Mouse (Mus musculus): ENCODE measurements around the gene Cyp1a1.

Cyp1a1 gene

DNA sequence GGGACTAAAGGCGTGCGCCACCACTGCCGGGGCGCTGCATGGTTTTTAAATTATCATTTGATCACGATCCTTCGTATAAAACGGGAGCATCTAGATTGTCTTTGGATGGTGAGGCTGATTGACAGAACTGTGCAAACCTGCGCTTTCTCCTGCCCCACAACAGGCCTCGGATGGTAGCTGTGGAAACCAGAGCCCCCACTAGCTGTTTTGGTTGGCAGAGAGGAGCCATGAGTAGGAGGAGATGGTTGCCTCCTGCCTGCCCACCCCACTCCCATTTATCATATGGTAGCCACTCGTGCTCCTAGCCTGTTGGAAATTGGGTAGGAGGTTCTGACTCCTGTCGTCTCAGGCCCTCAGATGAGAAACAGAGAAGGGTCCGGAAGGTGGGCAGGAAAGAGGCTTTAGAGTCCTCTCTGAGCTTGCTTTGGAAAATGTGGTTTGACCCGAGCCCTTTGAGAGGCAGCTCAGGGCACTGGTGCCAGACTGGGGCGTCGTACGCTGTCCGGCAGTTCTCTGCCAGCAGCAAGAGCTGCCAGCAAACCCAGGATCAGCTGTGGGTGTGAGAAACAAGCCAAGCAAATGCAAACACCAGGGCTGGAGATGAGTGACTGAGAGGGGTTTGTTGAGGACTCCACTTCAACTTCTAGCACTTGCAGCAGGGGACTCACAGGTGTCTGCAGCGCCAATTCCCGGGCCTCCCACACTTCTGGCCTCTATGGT, 30.9 kb upstream of the Cyp1a1 start:
- DNase-seq (ENCODE audit: low read depth) = peak; percentile 36

DNA sequence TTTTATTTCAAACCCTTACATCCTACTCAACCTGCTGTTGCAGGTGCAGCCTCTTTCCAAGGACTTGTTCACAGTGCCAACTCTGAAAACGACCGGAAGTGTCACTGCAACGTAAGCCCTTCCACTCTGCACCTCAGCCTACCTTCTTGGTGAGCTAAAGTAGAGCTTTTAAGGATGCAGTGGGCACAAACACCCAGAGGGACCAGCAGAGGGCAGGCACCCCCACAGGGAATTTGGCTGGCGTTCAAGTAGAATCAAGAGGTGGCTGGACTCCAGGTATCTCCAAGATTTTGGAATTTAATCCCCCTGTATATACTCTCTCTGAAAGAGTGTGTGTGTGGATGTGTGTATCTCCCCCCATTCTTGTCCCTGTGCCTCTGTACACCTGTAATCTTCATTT, 29.9 kb upstream of the Cyp1a1 start:
- DNase-seq (ENCODE audit: low read depth) = no peak

DNA sequence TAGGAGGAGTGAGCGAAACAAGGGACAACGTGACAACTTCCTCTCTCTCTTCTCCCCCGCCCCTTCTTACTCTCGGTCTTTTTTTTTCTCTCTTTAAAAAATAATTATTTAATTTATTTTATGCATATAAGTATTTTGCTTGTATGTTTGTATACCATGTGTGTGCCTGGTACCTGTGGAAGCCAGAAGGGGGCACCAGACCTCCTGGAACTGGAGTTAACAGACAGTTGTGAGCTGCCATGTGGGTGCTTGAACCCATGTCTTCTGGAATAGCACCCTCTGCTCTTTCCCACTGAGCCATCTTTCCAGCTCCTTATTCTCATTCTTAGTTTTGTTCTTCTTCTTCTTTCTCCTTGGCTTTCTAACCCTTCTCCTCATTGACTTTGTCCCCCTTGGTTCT, 28.8 kb upstream of the Cyp1a1 start:
- no peak for DNase-seq (ENCODE audit: low read depth)

DNA sequence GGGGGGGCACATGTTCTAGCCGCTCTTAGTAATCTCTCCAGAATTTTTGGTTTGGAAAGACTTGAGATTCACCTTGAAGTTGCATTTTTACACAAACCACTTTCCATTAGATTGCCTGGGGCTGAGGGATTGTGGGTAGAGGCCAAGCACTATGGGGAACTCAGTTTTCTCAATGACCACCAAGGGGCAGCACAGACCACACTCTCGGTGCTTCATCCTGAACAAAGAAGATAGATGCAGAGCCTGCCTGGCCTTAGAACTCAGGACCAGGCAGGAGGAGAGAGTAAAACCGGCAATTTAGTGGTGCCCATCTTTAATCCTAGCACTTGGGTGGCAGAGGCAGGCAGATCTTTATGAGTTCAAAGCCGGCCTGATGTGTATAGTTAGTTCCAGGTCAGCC, 28.0 kb upstream of the Cyp1a1 start:
- DNase-seq (ENCODE audit: low read depth) = peak; percentile 90

DNA sequence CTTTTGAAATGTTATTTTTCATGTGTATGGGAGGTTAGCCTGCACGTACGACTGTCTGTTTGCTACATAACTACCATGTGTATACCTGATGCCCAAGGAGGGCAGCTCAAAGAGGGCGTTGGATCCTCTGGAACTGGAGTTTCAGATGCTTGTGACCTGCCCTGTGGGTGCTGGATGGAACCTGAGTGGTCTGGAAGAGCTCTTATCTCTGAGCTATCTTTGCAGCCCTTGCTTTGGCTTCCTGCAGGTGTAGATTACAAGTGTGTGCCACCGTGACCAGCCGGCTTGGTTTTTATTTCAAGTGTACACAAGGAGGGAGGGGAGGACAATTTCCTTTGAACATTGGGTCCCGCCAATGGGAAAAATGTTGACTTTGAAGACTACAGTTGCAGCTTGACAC, 27.2 kb upstream of the Cyp1a1 start:
- DNase-seq (ENCODE audit: low read depth) = no peak

DNA sequence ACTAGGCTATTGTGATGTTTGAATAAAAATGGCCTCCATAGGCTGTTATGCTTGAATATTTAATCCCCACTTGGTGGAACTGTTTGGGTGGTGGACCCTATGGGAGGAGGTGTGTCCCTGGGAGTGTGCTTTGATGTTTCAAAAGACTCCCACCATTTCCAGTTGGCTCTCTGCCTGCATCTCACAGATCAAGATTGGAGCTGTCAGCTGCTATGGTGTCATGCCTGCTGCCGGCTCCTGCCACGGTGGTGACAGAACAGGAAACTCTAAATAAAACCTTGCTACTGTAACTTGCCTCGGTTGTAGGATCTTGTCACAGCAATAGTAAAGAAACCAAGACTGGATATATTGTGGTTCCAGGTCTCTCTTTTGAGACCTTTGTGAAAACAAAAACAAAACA, 26.2 kb upstream of the Cyp1a1 start:
- DNase-seq (ENCODE audit: low read depth) = no peak

DNA sequence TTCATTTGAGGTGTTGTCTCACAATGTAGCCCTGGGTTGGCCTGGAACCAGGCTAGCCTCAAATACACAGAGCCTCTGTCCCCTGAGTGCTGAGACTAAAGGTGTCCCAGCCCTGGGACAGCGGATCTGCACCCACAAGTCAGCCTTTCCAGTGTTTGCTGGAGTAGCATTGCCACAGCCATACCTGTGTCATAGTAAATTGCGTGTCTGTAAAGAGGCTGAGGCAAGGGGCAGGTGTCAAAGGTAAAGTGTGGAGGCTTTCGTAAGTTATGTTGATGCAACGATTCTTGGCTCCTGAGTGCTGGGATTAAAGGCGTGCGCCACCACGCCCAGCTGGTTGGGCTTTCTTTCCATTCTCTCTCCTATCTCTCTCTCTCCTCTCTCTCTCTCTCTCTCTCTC, 23.1 kb upstream of the Cyp1a1 start:
- no peak for DNase-seq (ENCODE audit: low read depth)

DNA sequence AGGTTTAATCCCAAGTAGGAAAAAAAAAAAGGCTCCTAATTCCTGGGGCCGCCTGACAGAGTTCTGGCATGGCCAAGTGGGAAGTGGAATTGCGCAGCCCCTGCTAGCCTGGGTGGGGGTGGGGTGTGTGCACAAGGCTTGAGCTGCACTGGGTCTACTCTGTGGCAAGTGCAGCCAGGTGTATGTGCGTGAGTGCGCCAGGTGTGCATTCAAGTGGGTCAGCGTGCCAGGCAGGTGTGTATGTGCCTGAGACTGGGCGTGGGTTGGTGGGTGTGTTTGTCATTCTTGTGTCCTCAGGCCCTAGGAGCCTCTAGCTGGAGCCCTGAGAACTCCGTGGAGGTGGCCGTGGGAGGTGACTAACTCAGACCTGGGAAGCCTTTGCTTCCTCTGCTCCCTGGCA, 21.2 kb upstream of the Cyp1a1 start:
- DNase-seq (ENCODE audit: low read depth) = no peak

DNA sequence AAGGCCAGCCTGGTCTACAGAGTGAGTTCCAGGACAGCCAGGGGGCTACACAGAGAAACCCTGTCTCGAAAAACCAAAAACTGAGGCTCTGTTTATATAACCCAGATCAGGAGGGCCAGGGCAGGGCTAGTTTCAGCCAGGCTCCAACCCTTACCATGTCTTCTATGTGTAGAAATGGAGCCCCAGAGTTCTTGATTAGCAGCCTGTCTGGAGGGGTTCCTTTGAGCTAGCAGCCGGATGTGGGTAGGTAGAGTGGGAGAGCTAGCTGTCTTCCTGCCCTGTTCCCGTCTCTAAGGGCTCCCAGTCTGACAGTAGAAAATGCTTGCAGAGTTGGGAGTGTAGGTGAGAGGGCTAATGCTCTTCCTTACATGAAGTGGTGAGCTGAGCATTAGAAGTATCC, 20.6 kb upstream of the Cyp1a1 start:
- DNase-seq (ENCODE audit: low read depth) = no peak

DNA sequence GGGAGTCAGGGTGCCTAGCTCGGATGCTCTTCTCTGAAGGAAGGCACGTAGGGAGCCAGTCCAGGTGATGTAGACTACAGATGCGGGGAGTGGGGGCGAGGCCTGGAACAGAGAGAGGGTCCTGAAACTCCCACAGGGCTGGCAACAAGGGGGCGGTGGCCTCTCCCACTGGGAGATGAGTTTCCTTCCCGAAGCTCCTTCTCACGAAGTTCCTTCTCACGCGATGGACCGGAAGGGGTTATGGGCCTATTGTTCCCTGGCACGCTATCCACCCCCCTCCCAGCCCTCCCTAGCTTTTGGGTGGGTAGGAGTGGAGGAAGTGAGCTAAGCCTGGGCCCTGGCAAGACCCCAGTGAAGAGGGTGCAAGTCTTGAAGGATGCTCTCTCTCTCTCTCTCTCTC, 19.9 kb upstream of the Cyp1a1 start:
- no peak for DNase-seq (ENCODE audit: low read depth)

DNA sequence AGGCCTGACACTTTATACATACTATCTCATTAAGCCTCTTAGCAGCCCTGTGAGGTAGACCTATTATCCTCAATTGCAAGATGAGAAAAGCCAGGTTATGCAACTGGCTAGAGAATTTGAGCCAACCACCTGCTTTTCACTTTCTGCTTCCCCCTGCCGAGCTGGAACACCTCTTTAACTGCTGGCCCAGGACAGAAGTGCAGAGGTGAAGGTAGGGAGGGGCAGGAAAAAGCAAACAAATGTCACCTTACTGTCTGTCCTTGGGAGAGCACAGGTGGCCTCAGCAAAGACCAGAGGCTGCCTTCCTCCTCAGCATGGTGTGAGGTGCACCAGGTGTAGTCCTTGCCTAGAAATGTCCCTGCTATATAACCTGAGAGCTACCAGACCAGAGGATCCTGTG, 19.5 kb upstream of the Cyp1a1 start:
- no peak for DNase-seq (ENCODE audit: low read depth)

DNA sequence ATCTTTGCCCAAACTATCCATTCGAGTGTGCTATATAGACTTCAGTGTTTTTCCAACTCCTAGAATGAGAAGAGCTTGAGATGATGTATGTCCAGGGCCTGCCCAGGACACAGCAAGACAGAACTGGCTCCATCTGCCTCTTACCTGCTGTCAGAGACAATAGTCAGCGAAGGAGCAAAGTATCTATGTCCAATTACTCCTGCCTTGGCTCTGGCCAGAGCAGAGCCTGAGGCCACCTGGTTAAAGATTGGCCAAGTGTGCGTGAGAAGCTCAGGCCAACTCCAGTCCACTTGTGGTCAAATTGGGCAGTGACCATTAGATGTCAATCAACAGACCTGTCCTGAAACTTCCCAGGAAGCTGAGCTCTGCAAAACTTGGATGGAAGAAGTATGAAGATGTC, 18.2 kb upstream of the Cyp1a1 start:
- no peak for DNase-seq (ENCODE audit: low read depth)

DNA sequence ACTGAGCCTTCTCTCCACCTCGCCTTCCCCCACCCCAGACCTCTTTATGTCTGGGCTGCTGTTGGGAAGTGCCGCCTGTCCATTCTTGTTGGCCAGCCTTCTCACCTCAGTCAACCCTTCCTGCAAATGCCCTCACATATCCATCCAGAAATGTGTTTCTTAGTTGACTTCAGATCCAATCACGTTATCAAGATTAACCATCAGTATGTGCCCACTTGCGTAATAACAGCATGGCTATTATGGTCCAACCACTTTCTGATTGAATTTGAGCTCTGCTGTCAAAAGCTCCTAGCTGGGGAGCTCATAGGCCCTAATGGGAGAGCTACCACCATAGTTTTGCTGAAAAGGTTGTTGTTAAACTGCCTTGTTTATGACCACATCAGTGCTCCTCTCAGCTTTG, 16.7 kb upstream of the Cyp1a1 start:
- DNase-seq (ENCODE audit: low read depth) = no peak

DNA sequence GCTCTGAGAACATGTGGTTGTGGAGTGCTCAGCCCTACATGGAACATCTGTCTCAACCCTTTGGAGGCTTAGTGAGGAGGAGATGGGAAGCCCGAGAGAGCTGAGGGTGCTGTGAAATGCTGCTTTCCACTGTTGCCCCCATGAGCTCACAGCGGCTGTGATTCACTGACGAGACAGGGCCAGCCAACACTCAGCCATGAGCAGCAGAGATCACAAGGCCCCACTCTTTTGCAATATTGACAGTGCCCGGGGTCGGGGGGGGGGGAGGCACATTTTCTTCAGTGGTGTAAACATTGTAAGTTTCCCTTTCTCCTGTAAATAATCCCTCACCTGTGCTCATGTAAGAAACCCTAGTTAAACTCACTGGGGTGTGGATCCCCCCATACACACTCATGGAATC, 16.2 kb upstream of the Cyp1a1 start:
- peak; percentile 9 for DNase-seq (ENCODE audit: low read depth)

DNA sequence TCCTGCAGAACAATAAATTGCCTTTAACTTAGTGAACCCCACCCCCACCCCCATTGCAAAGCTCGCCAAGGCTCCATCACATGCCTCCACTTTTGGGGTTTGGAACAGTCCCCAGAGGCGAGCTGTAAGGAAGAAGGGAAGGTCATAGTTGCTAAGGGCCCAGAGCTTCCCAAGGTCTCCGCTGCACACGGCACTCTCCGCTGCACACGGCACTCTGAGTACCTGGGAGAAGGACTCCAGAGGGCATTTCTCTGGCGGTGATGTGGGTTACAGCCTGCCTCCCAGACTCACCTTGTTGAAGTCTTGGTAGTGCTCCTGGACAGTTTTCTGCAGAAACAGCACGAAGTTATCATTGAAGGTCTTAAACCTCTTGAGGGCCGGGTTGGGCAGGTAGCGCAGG, 6.3 kb upstream of the Cyp1a1 start:
- DNase-seq (ENCODE audit: low read depth) = no peak

DNA sequence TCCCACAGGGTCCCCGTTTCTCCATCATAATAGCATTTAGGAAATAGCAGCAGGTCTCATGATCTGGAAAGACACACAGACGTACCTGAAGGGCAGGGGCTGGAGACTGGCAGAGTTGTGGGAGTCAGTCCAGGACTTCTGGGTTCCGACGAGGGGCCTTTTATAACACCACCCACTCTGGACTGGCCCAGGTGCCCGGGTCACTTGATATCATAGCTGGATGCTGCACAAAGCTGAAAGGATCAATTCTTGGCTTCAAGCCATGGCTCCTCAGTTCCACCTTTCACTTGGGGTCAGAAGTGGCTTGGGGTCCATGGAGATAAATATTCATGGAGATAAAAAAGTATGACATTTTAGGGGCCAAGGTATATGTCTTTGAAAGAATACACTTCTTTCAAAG, 4.2 kb upstream of the Cyp1a1 start, which contains the start of gene Cyp1a2:
Gene Cyp1a2, minus strand, starts transcription at position 184 of the 400 bp plus-strand sequence.
- no peak for DNase-seq (ENCODE audit: low read depth)

DNA sequence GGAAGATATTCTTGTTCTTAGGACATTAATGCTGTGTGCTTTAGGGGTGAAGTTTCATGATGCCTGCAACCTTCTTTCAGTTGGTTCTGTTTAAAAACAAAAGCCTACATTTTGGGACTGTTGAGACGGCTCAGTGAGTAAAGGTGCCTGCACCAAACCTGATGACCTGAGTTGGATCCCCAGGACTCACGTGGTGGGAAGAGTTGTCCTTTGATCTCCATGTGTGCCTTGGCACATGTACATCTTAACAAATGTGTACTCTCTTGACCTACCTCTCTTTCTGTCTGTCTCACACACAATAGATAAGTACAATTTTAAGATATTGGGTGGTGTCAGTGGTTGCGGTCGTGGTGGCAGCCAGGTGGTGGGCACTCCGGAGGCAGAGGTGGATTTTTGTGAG, 1.7 kb upstream of the Cyp1a1 start:
- DNase-seq (ENCODE audit: low read depth) = no peak

DNA sequence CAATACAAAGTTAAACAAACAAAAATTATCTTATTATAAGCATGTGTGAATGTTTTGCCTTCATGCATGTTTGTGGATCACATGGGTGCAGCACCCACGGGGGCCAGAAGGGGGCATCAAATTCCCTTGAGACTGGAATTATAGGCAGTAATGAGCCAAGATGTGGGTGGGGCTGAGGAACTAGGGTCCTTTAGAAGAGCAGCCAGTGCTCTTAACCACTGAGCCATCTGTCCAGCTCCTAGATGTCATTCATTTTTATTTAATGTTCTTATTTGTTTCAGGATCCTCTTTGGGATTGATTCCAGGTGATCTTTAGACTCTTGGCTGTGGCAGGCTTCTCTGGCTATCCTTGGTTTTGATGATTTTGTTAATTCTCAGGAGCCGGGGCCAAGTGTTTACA, 430 bp downstream of the Cyp1a1 start:
- DNase-seq (ENCODE audit: low read depth) = peak; percentile 17

DNA sequence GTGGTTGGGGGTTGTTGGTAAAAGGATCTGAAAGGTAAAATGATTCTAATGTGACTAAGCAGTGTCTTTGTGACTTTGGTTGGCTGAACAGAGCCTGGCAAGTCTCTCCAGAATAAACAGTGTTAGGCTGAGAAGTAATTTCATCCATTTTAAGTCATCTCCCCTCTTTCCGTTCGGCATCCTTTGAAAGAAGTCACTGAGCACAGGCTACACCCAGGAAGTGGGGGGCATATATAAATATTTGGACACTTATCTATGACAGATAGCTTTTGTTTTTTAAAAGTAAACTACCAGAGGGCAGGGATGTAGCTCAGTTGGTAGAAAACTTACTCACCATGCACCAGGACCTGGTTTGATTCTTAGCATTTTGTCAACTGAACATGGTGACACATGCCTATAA, 878 bp downstream of the Cyp1a1 start:
- DNase-seq (ENCODE audit: low read depth) = no peak

DNA sequence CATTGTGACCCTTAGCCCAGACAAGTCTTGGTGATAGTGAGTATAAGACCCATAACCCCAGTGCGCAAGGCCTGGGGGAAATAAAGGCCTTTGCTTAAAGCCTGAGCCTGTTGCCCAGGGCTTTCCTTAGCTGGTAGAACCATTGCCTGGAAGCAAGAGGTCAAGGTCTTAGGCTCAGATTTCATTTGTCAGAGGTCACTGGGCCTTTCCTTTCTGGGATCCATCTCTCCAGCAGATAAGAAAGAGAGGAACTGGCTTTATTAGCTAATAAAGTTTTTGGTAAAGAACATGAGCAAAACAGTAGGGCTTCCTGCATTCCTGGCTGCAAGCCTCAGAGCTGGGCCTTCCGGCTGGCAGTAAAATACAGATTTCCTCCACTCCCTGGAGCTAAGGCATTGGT, 6.4 kb downstream of the Cyp1a1 start:
- no peak for DNase-seq (ENCODE audit: low read depth)

DNA sequence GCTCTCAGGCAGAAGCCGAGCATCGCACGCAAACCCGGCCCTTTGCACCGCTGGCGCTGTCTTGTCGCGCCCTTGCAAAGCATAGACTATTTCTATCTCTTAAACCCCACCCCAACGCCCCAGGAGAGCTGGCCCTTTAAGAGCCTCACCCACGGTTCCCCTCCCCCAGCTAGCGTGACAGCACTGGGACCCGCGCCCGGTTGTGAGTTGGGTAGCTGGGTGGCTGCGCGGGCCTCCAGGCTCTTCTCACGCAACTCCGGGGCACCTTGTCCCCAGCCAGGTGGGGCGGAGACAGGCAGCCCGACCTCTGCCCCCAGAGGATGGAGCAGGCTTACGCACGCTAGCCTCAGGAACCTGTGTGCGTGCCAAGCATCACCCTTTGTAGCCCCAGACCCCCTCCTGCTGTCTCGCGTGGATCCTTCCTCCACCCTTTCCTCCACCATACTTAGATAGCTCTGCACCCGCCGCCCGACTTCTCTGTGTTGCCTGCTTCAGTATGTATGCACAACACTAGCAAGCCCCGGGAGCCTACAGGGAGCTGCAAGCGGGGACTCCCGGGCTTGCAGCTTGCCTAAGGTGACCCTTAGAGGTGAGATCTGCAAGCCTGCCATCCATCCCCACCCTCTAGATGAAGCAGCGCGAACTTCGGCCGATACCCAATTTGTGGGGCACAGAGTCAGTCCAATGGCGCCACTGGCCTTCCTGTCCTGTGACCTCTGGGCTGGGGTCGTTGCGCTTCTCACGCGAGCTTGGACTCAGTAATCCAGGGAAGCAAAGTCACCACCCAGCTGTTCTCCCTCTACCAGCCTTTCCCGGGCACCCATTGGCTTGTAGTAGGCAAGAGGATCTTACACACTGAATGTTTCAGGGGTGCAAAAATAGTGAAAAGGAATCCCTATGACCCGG, 8.9 kb downstream of the Cyp1a1 start:
- DNase-seq (ENCODE audit: low read depth) = peak; percentile 7

DNA sequence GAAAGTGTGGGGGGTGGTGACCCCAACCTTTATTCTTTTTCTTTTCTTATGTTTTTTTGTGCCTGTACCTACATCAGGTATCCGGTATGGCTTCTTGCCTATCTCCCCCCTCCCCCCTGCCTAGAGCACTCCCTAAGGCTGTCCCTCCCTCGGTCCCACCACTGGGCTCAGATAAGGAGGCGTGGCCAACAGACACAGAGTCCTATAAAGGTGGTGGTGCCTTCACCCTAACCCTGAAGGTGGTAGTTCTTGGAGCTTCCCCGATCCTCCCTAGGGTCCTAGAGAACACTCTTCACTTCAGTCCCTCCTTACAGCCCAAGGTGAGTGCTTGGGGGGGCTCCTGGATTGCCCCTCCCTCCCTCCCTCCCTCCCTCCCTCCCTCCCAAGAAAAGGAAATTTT, 9.7 kb downstream of the Cyp1a1 start:
- no peak for DNase-seq (ENCODE audit: low read depth)

DNA sequence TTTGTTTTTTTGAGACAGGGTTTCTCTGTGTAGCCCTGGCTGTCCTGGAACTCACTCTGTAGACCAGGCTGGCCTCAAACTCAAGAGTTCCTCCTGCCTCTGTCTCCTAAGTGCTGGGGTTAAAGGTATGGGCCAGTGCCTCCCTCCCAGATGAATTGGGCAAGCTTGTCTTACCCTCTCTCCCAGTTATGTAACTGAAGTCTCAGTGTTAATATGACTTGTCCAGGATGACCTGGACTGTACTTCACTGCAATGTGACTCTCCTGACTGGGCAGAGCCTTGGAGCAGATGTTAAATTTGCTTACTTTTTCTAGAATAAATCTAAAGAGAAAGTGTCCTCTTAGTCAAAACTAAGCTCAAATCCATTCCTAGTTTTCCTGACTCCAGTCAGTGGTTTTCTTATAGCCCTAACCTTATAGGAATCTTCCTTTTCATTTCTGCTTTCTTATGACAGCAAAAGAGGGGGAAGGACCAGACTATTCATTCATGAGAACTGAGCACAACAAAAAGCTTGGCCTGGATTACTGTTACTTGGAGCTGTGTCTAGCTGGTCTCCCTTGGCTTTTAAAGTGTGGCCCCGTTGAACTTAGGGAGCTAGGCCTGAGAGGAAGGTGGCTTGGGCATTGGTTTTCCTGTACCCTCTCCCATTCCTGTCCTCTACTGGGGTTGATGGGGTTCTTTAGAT, 10.9 kb downstream of the Cyp1a1 start:
- DNase-seq (ENCODE audit: low read depth) = peak; percentile 26
